Mouse (Mus musculus) frontal cortex, adult (tissue): ENCODE results near the gene Htr1f.
"Not testable (repeated sequence)": the region's sequence is repeated elsewhere in the genome, so short reads cannot be mapped to it uniquely, and the experiment has no call there.

Source experiments
- ATAC-seq: cut with Nextera tagmentation; 2 replicates; pipeline ENCODE4 v1.9.2; 2017; ENCODE audit warnings: mild to moderate bottlenecking, moderate library complexity, mixed read lengths; ENCODE audit not compliant: low TSS enrichment

Htr1f gene

DNA sequence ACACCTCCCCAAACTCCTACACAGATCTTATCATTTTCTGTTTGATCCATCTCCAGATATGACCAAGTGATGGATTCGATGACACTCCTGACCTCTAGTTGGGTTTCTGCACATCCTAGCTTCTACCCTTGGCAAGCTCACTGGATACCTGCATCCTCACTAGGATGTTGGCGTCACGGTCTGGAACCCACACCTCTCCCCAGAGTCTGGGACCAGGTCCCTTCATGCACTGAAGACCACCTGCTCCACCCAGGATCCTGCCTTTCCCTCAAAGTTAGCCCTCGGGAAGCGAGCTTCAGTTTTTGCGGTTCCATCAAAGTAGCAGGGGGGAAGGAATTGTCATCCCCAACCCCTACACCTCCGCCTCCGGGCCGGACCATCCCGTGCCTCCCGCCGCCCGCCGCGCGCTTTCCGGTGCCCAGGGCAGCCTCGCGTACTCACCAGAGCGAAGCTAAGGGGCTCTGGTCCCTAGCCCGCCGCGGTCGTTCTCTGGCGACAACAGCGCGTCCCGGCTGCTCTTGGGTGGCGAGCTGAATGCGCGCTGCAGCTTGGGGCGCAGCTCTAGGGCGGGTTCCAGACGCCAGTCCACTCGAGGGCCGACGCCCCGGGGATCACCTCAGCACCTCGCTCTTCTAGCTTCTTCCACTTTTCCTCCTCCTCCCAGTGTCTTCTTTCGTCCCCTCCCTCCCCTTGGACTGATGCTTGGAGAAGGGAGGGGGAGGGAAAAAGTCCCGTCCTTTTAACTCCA lies at the start of gene Htr1f:
TSS of gene Htr1f (minus strand) at position 671 of the 748 bp plus-strand sequence.
- ATAC-seq, result peak; percentile 71

DNA sequence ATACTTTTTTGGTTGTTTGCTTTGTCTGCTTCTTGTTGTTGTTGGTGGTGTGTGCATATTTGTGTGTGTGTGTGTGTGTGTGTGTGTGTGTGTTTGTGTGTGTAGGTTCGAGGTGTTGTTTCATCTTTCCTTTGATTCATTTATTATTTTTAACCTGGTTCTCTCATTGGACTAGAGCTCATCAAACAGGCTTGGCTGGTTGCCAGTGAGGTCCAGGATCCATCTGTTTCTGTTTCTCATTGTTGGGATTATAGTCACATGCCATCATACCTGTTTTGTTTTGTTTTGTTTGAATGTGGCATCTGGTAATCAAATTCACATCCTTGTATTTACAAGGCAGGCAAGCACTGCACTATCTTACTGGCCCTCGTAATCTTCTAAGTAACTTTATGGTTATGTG lies 34.1 kb upstream of the Htr1f start:
- ATAC-seq, result no peak

DNA sequence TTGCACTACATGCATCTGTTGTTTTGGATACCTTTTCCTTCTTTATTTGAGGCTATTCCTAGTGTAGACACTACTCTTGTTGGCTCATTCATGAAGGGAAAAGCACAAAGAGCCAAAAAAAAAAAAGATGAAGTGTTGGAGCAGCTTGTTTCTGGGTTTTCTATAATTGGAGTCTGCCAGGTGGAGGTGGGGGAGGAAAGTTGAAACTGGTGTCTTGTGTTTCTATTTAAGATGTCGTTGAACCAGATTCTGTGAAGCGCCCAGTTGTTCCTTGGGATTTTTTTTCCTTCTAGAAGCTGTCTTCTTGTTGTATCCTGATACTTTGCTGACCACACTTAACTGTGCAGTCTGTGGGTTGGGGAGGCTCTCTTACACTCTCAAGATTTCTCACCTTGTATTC lies 23.7 kb upstream of the Htr1f start:
- ATAC-seq, result peak; percentile 99

DNA sequence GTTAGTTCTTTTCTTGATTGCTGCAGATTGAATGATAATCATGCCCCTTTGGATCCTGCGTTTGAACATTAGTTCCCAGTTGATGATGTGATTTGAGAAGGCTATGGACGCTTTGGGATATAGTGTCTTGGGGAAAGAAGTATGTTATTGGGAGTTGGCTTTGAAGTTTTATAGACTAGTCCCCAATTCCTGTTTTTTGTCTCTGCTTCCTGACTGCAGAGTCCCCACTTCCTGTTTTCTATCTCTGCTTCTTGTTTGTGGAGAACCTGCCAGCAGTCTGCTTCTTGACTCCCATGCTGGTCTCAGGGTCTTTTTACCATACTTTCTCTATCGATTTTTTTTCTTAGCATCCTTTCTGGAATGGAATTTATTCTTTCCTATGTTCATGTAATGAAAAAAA lies 22.2 kb upstream of the Htr1f start:
- ATAC-seq, result no peak

DNA sequence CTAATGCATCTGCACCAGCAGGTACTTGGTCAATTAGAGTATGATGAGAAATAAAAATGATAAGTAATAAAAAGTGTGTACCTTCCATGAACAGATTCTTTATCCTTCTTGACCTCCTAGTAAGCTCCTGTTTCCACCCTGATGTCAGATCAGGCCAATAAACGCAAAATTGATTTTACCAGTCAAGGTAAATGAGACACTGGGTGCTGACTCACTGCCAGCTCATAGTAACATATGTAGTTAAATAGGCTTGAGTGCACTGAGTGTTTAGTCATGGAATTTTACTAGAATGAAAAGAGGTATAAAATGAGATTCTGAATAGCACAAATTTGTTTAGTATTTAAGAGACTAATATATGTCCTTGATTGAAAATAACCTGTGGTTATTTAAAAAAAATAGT lies 6.6 kb upstream of the Htr1f start:
- no peak for ATAC-seq

DNA sequence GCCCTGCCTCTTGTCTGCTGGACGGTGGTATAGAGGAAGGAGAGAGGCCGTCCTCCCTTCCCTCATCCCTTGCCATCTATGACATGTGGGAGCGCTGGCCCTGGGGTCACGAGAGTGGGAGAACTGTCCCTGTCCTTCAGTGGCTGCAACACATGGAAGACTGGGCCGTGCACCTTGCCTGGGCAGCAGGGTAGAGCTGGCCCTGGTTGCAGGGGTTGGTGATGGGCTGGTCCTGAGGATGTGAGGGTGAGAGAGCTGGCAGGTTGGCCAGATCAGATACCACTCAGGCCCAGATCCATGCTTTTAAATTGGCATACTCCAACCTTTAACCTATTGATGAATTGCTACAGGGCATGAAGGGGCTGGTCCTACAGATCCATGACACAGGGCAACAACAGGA lies 12.1 kb downstream of the Htr1f start:
- no peak for ATAC-seq

DNA sequence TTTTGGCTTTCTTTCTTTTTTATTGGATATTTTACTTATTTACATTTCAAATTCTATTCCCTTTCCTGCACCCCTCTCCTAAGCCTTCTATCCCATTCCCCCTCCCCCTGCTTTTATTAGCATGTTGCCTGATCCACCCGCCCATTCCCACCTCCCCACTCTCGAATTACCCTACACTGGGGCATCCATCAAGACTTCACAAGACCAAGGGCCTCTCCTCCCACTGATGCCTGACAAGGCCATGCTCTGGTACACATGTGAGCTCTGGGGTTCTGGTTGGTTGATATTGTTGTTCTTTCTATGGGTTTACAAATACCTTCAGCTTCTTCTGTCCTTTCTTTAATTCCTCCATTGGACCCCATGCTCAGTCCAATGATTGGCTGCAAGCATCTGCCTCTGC lies 22.2 kb downstream of the Htr1f start:
- no peak for ATAC-seq

DNA sequence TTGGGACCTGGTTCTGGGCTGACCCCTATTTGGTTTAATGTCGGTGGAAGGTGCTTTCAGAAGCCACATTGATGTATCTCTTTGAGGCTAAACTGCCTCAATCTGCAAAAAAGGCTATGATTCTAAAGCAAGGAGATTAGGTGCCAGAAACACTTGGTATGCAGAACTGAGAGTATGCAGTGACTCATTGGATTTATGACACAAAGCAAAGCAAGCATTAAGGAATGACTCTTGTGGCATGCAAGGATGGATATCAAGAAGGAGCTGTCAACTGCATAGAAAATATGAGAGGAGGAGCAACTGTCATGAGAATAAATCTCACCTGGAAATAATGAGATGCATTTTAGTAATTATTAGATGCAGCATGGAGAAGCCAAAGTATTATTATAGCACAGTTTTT lies 35.8 kb downstream of the Htr1f start:
- ATAC-seq, result no peak

DNA sequence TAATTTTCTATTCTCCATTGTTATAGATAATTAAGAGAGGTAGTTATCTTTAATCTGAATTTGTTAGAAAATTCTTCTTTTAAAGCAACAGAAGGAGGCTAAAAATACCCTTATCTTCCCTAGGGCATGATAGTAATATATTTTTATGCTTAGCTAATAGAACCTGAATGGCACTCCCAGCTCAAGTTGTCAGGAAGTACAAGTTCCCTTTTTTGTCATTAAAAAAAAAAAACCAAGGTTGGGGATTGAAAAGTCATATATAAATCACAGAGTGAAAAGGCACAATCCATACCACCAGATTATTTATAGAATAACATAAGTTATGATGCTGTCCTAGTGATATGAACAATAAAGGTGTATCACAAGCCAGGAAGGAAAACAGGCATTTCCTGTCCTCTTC lies 39.4 kb downstream of the Htr1f start:
- ATAC-seq, result no peak

DNA sequence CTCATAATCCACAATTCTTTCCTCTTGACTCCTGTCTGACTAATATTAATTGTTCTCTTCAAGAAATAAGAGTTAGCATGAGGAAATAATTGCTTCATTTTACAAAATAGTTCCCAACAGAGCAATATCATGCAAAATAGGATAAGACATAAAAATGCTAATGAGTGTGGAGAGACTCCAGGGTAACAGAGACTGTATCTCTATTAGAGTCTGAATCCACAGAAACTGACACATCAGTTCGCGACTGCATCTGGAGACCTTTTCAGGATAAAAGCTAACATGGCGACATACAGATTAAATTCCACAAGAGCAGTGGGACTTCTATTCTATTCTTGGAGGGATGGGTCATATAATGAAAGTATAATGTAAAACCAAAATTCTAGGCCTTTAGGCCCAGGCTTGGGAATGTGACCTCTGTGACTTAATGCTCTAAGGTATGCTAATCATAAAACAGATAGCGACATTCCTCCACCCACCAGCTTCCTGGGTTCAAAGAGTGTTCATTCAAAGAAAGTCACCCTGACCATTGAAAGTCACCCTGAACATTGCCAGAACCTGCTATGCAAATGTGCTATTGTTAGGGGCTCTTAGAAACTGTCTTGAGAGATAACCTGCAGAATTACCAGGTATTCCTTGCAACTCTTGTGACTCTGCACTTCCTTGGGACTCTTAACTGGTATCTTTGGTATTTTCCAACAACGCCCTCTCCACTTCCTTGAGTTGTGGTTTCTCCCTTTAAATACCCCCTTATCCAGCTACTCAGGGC lies 67.8 kb downstream of the Htr1f start:
- ATAC-seq, result not testable (repeated sequence)

DNA sequence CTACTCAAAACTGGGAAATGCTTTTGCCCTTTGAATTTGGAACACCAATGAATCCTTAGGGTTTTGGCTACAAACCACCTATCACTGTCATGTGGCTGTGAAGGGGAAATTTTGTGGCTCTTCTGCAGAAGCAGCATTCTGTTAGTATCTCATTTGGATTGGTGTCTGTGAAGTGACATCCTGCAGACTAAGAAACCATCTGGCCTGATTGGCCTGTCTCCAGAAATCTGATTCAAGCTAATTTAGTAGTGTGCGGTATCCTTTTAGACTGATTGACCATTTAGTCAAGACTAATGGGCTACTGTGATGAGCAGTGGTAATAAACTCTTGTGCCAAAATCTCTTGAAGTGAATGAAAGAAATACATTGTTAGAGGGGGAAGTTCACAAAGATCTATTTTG lies 76.0 kb downstream of the Htr1f start:
- ATAC-seq, result peak; percentile 85

DNA sequence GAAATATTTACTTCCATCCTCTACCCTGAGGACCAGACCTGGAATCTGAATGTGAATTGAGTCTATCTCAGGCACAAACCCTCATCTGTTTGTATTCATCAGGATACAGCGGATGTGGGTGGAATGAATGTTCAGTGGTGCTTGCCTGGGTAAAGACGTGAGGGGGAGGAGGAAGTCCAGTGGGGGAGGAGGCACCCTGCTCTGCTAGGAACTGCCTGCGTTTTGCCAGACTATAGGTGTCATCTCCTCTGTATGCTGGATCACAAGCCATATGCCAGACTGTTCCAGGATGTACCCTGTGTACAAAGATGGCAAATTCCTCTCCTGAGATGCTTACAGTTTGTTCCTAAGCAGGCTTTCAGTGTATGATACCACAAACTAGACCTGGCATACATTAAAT lies 83.3 kb downstream of the Htr1f start:
- ATAC-seq, result peak; percentile 99

DNA sequence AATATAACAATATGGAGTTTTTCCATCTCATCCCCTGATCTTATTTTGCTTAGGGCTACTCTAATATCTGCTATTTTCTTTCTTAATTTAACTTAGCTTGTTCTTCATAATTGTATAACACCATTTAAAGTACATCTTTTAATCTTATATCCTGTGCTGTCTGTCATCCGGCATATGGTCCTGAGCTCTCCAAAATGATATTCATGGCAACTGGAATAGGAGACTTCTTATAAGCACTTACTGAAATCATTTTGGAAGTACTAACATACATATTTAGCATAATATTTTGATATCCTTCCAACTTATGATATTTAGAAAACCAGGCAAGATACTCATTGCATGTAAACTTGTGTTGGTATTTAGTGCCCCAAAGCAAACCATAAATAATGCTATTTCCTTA lies 86.9 kb downstream of the Htr1f start:
- ATAC-seq, result no peak

DNA sequence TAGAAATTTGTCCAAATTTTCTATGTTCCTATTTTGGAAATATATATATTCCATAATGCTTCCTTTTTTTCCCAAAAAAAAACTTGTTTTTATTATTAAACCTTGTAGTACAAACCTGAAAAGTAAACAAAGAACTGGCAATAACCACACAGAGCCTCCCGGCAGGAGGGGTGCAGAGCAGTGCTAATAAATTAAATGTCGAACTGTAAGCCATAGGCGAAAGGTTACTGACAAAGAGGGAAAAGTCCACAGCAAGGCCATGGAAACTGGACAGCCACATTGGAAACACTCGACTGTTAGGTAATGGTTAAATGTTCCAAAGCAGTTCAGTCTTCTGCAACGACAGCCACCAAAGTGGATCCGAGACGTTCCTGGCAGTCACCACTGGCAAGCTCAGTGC lies 87.5 kb downstream of the Htr1f start:
- ATAC-seq, result no peak

DNA sequence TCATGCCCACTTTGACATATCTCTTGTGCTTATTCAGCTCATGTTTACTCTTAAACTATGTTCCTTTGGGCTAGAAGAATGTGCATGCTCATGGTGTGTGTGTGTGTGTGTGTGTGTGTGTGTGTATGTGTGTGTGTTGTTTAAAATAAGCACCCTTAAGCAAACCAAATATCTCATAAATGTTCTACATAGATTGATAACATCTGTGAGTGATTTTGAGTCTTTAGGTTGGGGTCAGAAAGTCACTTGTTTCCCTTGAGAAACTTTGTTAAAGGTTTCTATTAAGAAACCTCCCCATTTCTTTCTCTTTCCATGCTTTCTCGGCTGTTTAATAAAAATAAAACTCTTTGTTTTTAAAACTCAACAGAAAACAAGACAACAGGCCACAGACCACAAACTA lies 88.1 kb downstream of the Htr1f start:
- no peak for ATAC-seq

DNA sequence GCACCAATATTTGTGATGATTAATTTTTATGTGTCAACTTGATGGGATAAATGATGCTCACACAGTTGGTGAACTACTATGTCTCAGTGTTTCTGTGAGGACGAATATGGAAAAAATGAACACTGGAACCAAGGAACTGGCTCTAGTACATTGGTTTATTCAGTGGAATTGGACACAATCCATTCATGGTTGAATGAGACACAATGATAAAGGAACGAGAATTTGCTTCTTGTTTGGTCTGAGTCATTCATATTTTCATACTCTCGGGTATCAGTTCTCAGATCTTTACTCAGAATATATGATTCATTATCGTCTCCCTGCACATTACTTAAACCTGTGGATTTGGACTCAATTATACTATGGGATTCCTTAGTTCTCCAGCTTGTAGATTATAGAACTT lies 90.4 kb downstream of the Htr1f start:
- ATAC-seq, result no peak

DNA sequence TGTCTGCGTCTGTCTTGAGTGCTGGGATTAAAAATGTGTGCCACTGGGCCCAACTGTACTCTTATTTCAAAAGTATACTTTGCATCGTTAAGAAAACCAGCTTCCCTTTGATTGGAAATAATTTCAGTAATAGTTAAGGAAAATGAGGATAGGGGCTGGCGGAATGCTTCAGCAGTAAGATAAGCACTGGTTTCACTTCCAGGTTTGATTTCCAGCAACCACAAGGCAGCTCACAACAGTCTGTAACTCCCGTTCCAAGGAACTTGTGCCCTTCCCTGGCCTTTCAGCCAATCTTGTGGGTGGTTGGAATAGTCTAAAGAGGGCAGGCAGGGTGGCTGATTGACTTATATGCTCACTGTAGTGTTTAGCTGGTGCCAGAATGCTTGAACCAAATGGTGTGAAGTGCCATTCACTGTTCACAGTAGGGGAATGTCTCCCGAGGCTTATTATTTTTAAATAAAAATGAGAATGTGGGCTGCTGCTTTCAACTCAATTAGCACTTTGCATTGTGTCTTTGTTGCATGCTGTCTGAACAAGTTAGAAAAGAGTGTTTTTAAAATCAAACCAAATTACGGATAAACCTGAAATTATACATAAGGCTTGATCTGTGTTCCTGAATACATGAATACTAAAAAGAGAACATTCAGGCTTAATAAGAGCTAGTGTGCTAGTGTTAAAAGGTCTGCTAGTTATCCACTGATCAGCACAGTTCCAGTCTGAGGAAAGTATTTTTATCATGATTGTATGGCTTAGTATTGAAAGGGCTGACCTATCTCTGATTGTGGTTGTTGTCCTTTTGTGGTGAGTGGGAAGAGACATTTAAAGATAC lies 103.4 kb downstream of the Htr1f start:
- no peak for ATAC-seq

DNA sequence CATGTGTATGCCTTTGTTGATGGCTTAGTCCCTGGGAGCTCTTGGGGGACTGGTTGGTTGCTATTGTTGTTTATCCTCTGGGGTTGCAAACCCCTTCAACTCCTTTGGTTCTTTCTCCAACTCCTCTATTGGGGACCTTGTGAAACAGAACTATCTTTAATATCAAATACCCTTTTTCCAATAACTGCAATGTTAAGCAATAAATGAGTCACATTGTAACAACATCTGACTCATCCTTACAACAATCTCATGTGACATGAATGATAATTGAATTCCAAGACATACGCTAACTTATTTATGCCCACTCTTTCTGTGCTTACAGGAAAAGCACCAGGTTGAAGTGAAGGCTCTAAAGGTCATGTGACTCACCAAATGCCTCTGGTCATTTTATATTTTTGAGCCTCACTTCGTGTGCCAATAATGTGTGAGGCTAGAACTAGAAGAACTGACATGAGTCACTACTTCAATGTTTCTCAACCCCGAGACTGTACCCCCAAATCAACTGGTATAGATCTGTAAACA lies 116.3 kb downstream of the Htr1f start:
- no peak for ATAC-seq

DNA sequence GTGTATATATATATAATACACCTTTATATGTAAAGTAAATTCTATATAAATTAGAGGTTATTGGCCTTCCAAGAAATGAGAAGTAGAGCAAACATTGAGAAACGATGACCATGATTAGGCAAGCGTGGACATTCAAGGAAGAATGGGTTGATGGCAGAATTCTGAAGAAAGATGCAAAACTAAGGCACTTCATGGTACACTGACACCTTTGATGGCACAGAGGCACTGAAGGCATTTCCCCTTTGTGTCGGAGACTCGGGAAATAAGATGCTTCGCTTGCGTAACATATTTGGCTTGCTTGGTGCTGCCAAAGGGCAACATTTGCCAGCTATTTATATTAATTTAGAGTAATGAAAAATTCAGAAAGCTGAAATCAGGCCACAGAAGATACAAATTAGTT lies 118.1 kb downstream of the Htr1f start:
- no peak for ATAC-seq

DNA sequence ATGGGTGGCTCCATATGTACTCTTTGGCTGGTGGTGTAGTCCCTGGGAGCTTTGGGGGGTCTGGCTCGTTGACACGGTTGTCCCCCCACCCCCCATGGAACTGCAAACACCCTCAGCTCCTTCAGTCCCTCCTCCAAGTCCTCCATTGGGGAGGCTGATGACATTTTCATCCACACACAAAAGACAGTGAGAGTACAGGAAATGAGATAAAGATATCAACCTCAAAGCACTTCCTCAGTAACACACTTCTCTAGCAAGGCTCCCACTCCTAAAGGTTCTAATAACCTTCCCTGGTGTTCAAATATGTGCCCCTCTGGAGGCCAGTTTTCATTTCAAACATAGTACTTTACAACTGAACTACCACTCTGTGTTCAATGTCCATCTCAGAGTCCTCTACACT lies 118.6 kb downstream of the Htr1f start:
- no peak for ATAC-seq

DNA sequence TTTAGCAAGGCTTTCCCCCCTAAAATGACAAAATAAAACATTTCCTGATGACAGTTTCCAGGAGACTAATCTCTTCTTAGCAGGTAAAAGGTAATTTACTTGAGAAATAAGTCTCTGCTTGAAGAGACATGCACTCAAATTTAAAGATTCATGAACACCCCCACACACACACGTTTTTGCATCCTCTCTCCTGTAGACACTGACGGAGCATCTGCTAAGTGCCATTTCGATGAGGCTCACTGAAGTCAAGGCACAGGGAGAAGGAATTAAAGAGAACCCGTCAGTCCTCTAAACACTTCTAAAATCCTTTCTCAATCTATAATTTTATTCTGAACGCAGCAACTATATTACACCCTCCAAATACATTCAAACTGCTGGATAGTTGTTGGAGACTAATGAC lies 131.0 kb downstream of the Htr1f start:
- peak; percentile 73; the same call in 1 of the 2 replicates for ATAC-seq

DNA sequence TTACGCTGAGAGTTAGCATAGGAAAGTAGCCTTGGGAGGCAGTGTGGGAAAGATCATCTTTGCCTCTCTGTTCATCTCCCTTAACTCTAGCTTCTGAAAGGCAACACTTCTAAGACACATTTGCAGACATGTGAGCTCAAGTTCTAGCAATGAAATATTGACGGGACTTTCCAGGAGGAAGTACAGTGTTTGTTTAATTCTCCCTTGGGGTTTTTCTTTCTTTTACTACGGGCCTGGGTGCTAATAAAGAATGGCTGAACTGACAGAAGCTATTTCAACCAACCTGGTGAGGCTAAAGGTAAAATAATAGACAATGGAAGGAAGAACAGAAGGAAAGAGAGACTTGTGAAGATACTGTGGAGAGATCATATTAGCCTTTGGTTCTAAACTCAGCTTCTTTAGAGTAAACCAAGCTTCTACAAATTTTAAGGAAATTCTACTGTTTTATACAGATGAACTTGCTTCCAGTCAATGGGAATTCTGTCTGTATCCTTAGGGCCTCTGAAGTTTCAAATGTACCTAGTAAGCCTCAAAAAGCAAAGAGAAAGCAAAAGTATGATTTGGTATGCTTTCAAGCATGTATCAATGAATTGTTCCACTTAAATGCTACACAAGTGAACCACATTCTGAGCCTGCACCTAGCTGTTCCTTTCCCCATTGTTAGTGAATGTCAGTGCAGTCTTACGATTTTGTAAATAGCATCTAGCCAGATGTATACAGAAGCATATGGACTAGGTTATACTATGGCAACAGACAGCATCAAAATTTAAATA lies 131.9 kb downstream of the Htr1f start:
- ATAC-seq, result no peak
